Mouse (Mus musculus): ENCODE results near the gene Gm1110. TPM values are rescaled to one million over a fixed set of nuclear protein-coding genes. Genes with fewer than 3 reads are reported as not detected.

Gene Gm1110
- polyA plus RNA-seq (2012; rRNA removed) = not detected in 2 replicates

DNA sequence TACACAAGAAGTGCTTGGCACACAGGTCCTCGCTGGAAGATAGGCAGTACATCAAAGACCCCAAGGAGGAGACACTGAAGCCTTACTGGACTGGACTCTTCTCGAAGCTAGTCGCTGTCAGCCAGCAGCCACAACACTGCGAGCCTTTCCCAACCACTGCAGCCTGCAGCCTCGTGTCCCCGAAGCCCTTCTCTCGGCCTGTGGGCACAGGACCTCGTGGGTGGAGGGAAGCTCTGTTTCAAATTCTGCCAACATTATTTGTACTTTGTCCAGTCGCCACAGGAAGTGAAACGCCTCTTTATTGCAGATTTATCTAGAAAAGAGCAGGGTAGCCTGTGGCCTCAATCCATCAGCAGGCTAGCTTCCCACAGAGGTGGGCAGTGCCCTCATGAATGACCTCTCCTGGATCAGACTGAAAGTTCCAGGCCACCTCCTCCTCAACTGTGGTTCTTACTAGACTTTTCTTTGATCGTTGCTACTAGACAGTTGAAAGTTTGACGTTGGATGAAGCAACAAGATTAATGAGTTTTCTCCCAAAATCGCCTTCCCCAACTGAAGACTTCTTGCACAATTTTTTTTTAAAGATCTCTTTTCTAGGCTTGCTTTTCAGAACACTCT is at the start of gene Gm1110:
Gene Gm1110, minus strand, starts transcription at position 203 of the 618 bp plus-strand sequence.

DNA sequence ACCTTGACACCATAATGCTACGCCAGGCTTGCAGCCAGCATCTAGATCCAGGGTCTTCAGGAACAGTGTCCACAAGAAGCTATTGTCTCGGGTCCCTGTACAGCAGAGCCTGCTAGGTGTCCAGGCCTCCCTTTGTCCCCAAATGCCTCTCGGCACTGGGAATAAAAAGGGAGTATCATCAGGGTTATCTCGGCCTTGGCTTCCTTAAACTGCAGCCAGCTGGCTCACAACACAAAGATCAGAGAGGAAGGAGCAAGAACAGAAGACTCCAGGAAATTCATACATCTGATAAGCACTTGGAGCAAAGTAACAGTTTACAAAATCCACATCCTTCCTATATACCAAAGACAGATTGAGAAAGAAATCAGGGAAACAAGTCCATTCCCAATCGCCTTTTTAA is 62.2 kb downstream of the Gm1110 start, which contains the start of gene Glb1l3:
Gene Glb1l3, minus strand, starts transcription at position 140 of the 400 bp plus-strand sequence.

Other genes with a start within 250 kb of the Gm1110 start
- 0.06 TPM in 1 of 2 replicates, not detected in the other for gene B3gat1, start 189.4 kb downstream of the Gm1110 start, polyA plus RNA-seq (2012; rRNA removed)
- 0.80 and 0.82 TPM in 2 replicates for gene Glb1l2, start 116.6 kb downstream of the Gm1110 start, polyA plus RNA-seq (2012; rRNA removed)
- gene Glb1l3, start 62.2 kb downstream of the Gm1110 start, polyA plus RNA-seq (2012; rRNA removed) = not detected in 2 replicates
- 12.9 and 15.3 TPM in 2 replicates for gene Acad8, start 76.5 kb upstream of the Gm1110 start, polyA plus RNA-seq (2012; rRNA removed)
- 3.4 and 5.8 TPM in 2 replicates for gene Thyn1, start 76.6 kb upstream of the Gm1110 start, polyA plus RNA-seq (2012; rRNA removed)
- gene Vps26b, start 107.0 kb upstream of the Gm1110 start, polyA plus RNA-seq (2012; rRNA removed) = 31.3 and 34.3 TPM in 2 replicates
- 11.7 and 12.0 TPM in 2 replicates for gene Ncapd3, start 107.1 kb upstream of the Gm1110 start, polyA plus RNA-seq (2012; rRNA removed)
- gene Jam3, start 232.3 kb upstream of the Gm1110 start, polyA plus RNA-seq (2012; rRNA removed) = 9.1 and 9.9 TPM in 2 replicates

All from colon, adult 2 months (tissue).